In genomic region chr5:22190333-22190732, GRCm38 (mm10) we compare ENCODE assay signal across 28 mouse cellular contexts.
DNase-seq lines count a peak whose midpoint lies in the region; ATAC-seq and TF ChIP-seq lines count a peak whose summit lies in the region.
"Had no signal": no experiment of that assay in that cellular context is flagged by ENCODE, and none has a peak within 500 bp of the region (broad histone marks: within the 10 kb centered on the region; RNA-seq: fewer than 3 reads in every experiment).

No protein-coding gene starts in this region.

- no peak overlapping the region for H3K27ac ChIP-seq in heart, embryonic 12.5 days (ENCODE audit: poor library complexity, severe bottlenecking)
- H3K27ac ChIP-seq in heart, postnatal 0 days (ENCODE audit: low read depth): no peak overlapping the region
- H3K27ac ChIP-seq in midbrain, embryonic 14.5 days (replicated peaks; ENCODE audit: low read depth, low read length): 0 out of 2 replicates have a peak overlapping the region, but pooled peaks have one; percentile 32
- H3K27ac ChIP-seq in midbrain, embryonic 15.5 days: no peak overlapping the region
- H3K27ac ChIP-seq: embryonic facial prominence, embryonic 13.5 days; embryonic facial prominence, embryonic 15.5 days; forebrain, embryonic 10.5 days; forebrain, embryonic 13.5 days; forebrain, embryonic 15.5 days had no signal

- no peak for ATAC-seq in heart, embryonic 12.5 days (ENCODE audit: insufficient number of reproducible peaks, low FRiP score)
- peak; percentile 51 for ATAC-seq in heart, postnatal 0 days (ENCODE audit: insufficient read depth, low read depth)
- ATAC-seq in midbrain, embryonic 14.5 days (ENCODE audit: low FRiP score, low TSS enrichment): no peak
- no peak for ATAC-seq in midbrain, embryonic 15.5 days (replicated peaks)
- ATAC-seq in CD4-positive, CD25-positive, alpha-beta regulatory T cell, adult 4 months: no peak
- ATAC-seq: activated CD4-positive, CD25-positive, alpha-beta regulatory T cell, adult 4 months; forebrain, embryonic 13.5 days; forebrain, embryonic 15.5 days; Patski had no signal

- no peak overlapping the region for H3K4me2 ChIP-seq in heart, embryonic 12.5 days
- H3K4me2 ChIP-seq in heart, postnatal 0 days (ENCODE audit: low read depth, low read length): no peak overlapping the region
- H3K4me2 ChIP-seq in midbrain, embryonic 14.5 days (ENCODE audit: low read length): no peak overlapping the region
- no peak overlapping the region for H3K4me2 ChIP-seq in midbrain, embryonic 15.5 days
- H3K4me2 ChIP-seq: embryonic facial prominence, embryonic 13.5 days; embryonic facial prominence, embryonic 15.5 days; forebrain, embryonic 13.5 days; forebrain, embryonic 15.5 days had no signal

- no peak for TF ChIP-seq POLR2A in brain, embryonic 14.5 days (IDR thresholded peaks at IDR 0.05; ENCODE audit: borderline replicate concordance, extremely low read depth, insufficient read depth, insufficient read length, poor library complexity, severe bottlenecking)

- WGBS in heart, embryonic 12.5 days: 67% methylated on average over 3 of the region's 3 CpGs
- WGBS in heart, postnatal 0 days: 40% methylated on average over 3 of the region's 3 CpGs
- 60% methylated on average over 3 of the region's 3 CpGs for WGBS in midbrain, embryonic 14.5 days
- 64% methylated on average over 3 of the region's 3 CpGs for WGBS in midbrain, embryonic 15.5 days

- intact Hi-C loops in heart, postnatal 14 days (cut with DNase I): no loop called here

- no peaks in the 10 kb centered on the region for H3K36me3 ChIP-seq in heart, embryonic 12.5 days
- H3K36me3 ChIP-seq in heart, postnatal 0 days (replicated peaks; ENCODE audit: control insufficient read depth, insufficient read depth, low read length): no peaks in the 10 kb centered on the region
- no peaks in the 10 kb centered on the region for H3K36me3 ChIP-seq in midbrain, embryonic 14.5 days (ENCODE audit: control insufficient read depth, insufficient read depth, low read length)
- no peaks in the 10 kb centered on the region for H3K36me3 ChIP-seq in midbrain, embryonic 15.5 days (replicated peaks)
- H3K36me3 ChIP-seq: embryonic facial prominence, embryonic 13.5 days; embryonic facial prominence, embryonic 15.5 days; forebrain, embryonic 10.5 days; forebrain, embryonic 15.5 days; G1E had no signal

- TF ChIP-seq EP300 in heart, postnatal 0 days (IDR thresholded peaks at IDR 0.05; ENCODE audit: low read depth): no peak

- 0 out of 2 replicates have a peak, but pooled peaks cover 2% of the 10 kb centered on the region for H3K4me1 ChIP-seq in heart, embryonic 12.5 days (replicated peaks)
- H3K4me1 ChIP-seq in heart, postnatal 0 days (ENCODE audit: control insufficient read depth, insufficient read depth): peaks cover 3% of the 10 kb centered on the region; the same call in 1 of the 2 replicates
- H3K4me1 ChIP-seq in midbrain, embryonic 14.5 days (ENCODE audit: control insufficient read depth, insufficient read depth, low read length): peaks cover 16% of the 10 kb centered on the region
- H3K4me1 ChIP-seq in midbrain, embryonic 15.5 days: peaks cover 20% of the 10 kb centered on the region
- H3K4me1 ChIP-seq: embryonic facial prominence, embryonic 13.5 days; embryonic facial prominence, embryonic 15.5 days; forebrain, embryonic 15.5 days had no signal

- no peak for TF ChIP-seq CTCF in heart, postnatal 0 days (IDR thresholded peaks at IDR 0.05; ENCODE audit: low read depth)
- TF ChIP-seq CTCF in brain, embryonic 14.5 days (IDR thresholded peaks at IDR 0.05; ENCODE audit: borderline replicate concordance, extremely low read depth, insufficient read depth, insufficient read length): no peak

- no peak overlapping the region for H3K9ac ChIP-seq in heart, embryonic 12.5 days
- H3K9ac ChIP-seq in heart, postnatal 0 days (replicated peaks; ENCODE audit: low read depth, low read length): no peak overlapping the region
- no peak overlapping the region for H3K9ac ChIP-seq in midbrain, embryonic 14.5 days (replicated peaks; ENCODE audit: low read length)
- H3K9ac ChIP-seq in midbrain, embryonic 15.5 days: no peak overlapping the region
- H3K9ac ChIP-seq: embryonic facial prominence, embryonic 13.5 days; embryonic facial prominence, embryonic 15.5 days; forebrain, embryonic 13.5 days; forebrain, embryonic 15.5 days had no signal

- DNase-seq in heart, adult 18-20 months: peak; percentile 8 to 9
- peak; percentile 54 for DNase-seq in heart, postnatal 0 days (ENCODE audit: low spot score)
- DNase-seq in heart, postnatal 14 days: no peak
- DNase-seq in midbrain, embryonic 14.5 days: no peak
- peak; percentile 37 for DNase-seq in brain, embryonic 14.5 days (ENCODE audit: low read depth)
- DNase-seq: adrenal gland, adult 8-10 months; adrenal gland, postnatal 14 days; adrenal gland, postnatal 36 days; cerebellum, adult 11 months; cerebellum, adult 18-20 months; cerebellum, adult 8-10 months; cerebellum, adult 9-11 months; cerebellum, postnatal 14 days; cerebellum, postnatal 36 days; embryo, embryonic 11 days had no signal

- no peak overlapping the region for H3K4me3 ChIP-seq in heart, embryonic 12.5 days
- no peak overlapping the region for H3K4me3 ChIP-seq in heart, postnatal 0 days (ENCODE audit: low read depth, low read length)
- no peak overlapping the region for H3K4me3 ChIP-seq in midbrain, embryonic 14.5 days (replicated peaks; ENCODE audit: low read depth, low read length)
- H3K4me3 ChIP-seq in midbrain, embryonic 15.5 days: no peak overlapping the region
- H3K4me3 ChIP-seq: embryonic facial prominence, embryonic 13.5 days; embryonic facial prominence, embryonic 15.5 days; erythroblast, embryonic 14.5 days; forebrain, embryonic 10.5 days; forebrain, embryonic 13.5 days; forebrain, embryonic 15.5 days had no signal

- H3K9me3 ChIP-seq in heart, embryonic 12.5 days (replicated peaks): no peaks in the 10 kb centered on the region
- H3K9me3 ChIP-seq in heart, postnatal 0 days (replicated peaks; ENCODE audit: control insufficient read depth, low read length): no peaks in the 10 kb centered on the region
- no peaks in the 10 kb centered on the region for H3K9me3 ChIP-seq in midbrain, embryonic 14.5 days (ENCODE audit: control insufficient read depth, low read length)
- no peaks in the 10 kb centered on the region for H3K9me3 ChIP-seq in midbrain, embryonic 15.5 days
- H3K9me3 ChIP-seq: embryonic facial prominence, embryonic 13.5 days; embryonic facial prominence, embryonic 15.5 days; forebrain, embryonic 10.5 days; forebrain, embryonic 13.5 days; forebrain, embryonic 15.5 days; G1E had no signal

- H3K27me3 ChIP-seq in heart, embryonic 12.5 days (replicated peaks): no peaks in the 10 kb centered on the region
- no peaks in the 10 kb centered on the region for H3K27me3 ChIP-seq in heart, postnatal 0 days (ENCODE audit: control insufficient read depth, insufficient read depth, low read length)
- H3K27me3 ChIP-seq in midbrain, embryonic 14.5 days (ENCODE audit: control insufficient read depth, insufficient read depth, low read length): no peaks in the 10 kb centered on the region
- H3K27me3 ChIP-seq in midbrain, embryonic 15.5 days (replicated peaks): no peaks in the 10 kb centered on the region
- H3K27me3 ChIP-seq: CH12.LX; embryonic facial prominence, embryonic 13.5 days; embryonic facial prominence, embryonic 15.5 days; forebrain, embryonic 13.5 days; forebrain, embryonic 15.5 days had no signal

Comparison
In these comparisons a context has a peak if more than half of its experiments do, and no peak if none do; other contexts are left out.
1. DNase-seq: peak in heart, adult 18-20 months (2 of 2), heart, postnatal 0 days (single experiment) and brain, embryonic 14.5 days (single experiment); none in heart, postnatal 14 days (0 of 2) and midbrain, embryonic 14.5 days (single experiment).